Mouse (Mus musculus) stomach, embryonic 14.5 days (tissue): ENCODE measurements around the gene Dctn2. TPM values are rescaled to one million over a fixed set of nuclear protein-coding genes. Genes with fewer than 3 reads are reported as not detected.

ENCODE experiments used
- ATAC-seq: fragments of 200-750 bp; cut with Nextera tagmentation; 2 replicates; pipeline ENCODE4 v1.8.0; 2017; ENCODE audit warnings: low read depth, moderate TSS enrichment; ENCODE audit not compliant: insufficient number of reproducible peaks, insufficient read depth, low FRiP score
- H3K27ac ChIP-seq: fragments of 300-500 bp; sonication (generic); 2 replicates; pipeline ENCODE4 v1.5.1; 2014; ENCODE audit warnings: mild to moderate bottlenecking, low read length, moderate library complexity, mixed read lengths
- H3K27me3 ChIP-seq: fragments of 300-500 bp; sonication (generic); 2 replicates; pipeline ENCODE4 v1.6.1; 2014; ENCODE audit warnings: low read length, control low read depth, mixed read lengths; ENCODE audit not compliant: control insufficient read depth, insufficient read depth
- H3K36me3 ChIP-seq: fragments of 300-500 bp; sonication (generic); 2 replicates; pipeline ENCODE4 v1.6.1; 2014; ENCODE audit warnings: mild to moderate bottlenecking, control low read depth, low read length, moderate library complexity, mixed read lengths; ENCODE audit not compliant: control insufficient read depth, insufficient read depth
- H3K4me1 ChIP-seq: fragments of 300-500 bp; sonication (generic); 2 replicates; pipeline ENCODE4 v1.6.1; 2014; ENCODE audit warnings: low read length, control low read depth, mixed read lengths; ENCODE audit not compliant: control insufficient read depth, insufficient read depth
- H3K4me2 ChIP-seq: fragments of 300-500 bp; sonication (generic); replicated peaks from 2 replicates; pipeline ENCODE4 v1.6.1; 2014; ENCODE audit warnings: low read depth, low read length, control low read depth
- H3K4me3 ChIP-seq: fragments of 300-500 bp; sonication (generic); 2 replicates; pipeline ENCODE4 v1.5.1; 2014; ENCODE audit warnings: low read depth, low read length, control low read depth
- H3K9ac ChIP-seq: fragments of 300-500 bp; sonication (generic); replicated peaks from 2 replicates; pipeline ENCODE4 v1.6.1; 2014; ENCODE audit warnings: low read depth, mild to moderate bottlenecking, control low read depth, low read length, moderate library complexity, mixed read lengths
- H3K9me3 ChIP-seq: fragments of 300-500 bp; sonication (generic); 2 replicates; pipeline ENCODE4 v1.6.1; 2016; ENCODE audit warnings: low read depth, low read length, control low read depth; ENCODE audit not compliant: control insufficient read depth
- WGBS: fragments of 180-500 bp; shearing (Covaris S2); extraction: QIAGEN DNeasy Blood & Tissue Kit; methylation state at CpG from one replicate; pipeline ENCODE4 v1.1.7; 2014; 5-methylcytosine and 5-hydroxymethylcytosine counted together
- polyA plus RNA-seq: library from polyadenylated mRNA; unstranded; fragments of >200 nt; fragmentation: Nextera tagmentation; extraction: Ambion mirVana; gene quantifications from 2 replicates; pipeline ENCODE4 v1.2.1, GENCODE M21; 2014

Dctn2 gene
- polyA plus RNA-seq, 1 experiment from 2014 or later = 177 TPM

GRCm38 (mm10) chr10:127319969-127320368 lies 53.8 kb downstream of the Dctn2 start:
- H3K4me3 ChIP-seq = no peak overlapping the region
- ATAC-seq = no peak
- no peaks in the 10 kb centered on the region for H3K4me1 ChIP-seq
- no peaks in the 10 kb centered on the region for H3K9me3 ChIP-seq
- no peak overlapping the region for H3K27ac ChIP-seq
- H3K9ac ChIP-seq = no peak overlapping the region
- no peaks in the 10 kb centered on the region for H3K36me3 ChIP-seq
- 0 out of 2 replicates have a peak, but pooled peaks cover 2% of the 10 kb centered on the region for H3K27me3 ChIP-seq
- 73% methylated on average over 7 of the region's 7 CpGs for WGBS
- H3K4me2 ChIP-seq = no peak overlapping the region

GRCm38 (mm10) chr10:127321621-127322020 lies 55.5 kb downstream of the Dctn2 start, which contains the start of gene Arhgap9:
Arhgap9 (plus strand) TSS chr10:127321964.
- whole genome bisulfite sequencing = 73% methylated on average over 3 of the region's 3 CpGs
- Histone ChIP-seq H3K27me3 (0 out of 2 replicates have a peak, but pooled peaks cover 11% of the 10 kb centered on the region), H3K9me3 (no peaks in the 10 kb centered on the region), H3K27ac (no peak within 1 kb of the TSS), H3K36me3 (no peaks in the 10 kb centered on the region), H3K9ac (no peak within 1 kb of the TSS), H3K4me2 (no peak within 1 kb of the TSS), H3K4me1 (peaks cover 11% of the 10 kb centered on the region; the same call in 1 of the 2 replicates), H3K4me3 (no peak within 1 kb of the TSS)
- ATAC-seq = no peak

GRCm38 (mm10) chr10:127322178-127322577 lies 56.0 kb downstream of the Dctn2 start:
- no peak overlapping the region for H3K9ac ChIP-seq
- 0 out of 2 replicates have a peak, but pooled peaks cover 12% of the 10 kb centered on the region for H3K27me3 ChIP-seq
- no peak overlapping the region for H3K27ac ChIP-seq
- no peak overlapping the region for H3K4me3 ChIP-seq
- H3K4me2 ChIP-seq = no peak overlapping the region
- H3K4me1 ChIP-seq = peaks cover 14% of the 10 kb centered on the region; the same call in 1 of the 2 replicates
- H3K9me3 ChIP-seq = 0 out of 2 replicates have a peak, but pooled peaks cover 2% of the 10 kb centered on the region
- WGBS = 55% methylated on average over 13 of the region's 13 CpGs
- no peaks in the 10 kb centered on the region for H3K36me3 ChIP-seq
- no peak for ATAC-seq

GRCm38 (mm10) chr10:127322669-127323068 lies 56.5 kb downstream of the Dctn2 start:
- Histone ChIP-seq H3K27me3 (0 out of 2 replicates have a peak, but pooled peaks cover 17% of the 10 kb centered on the region), H3K4me2 (no peak overlapping the region), H3K4me1 (peaks cover 14% of the 10 kb centered on the region; the same call in 1 of the 2 replicates), H3K27ac (no peak overlapping the region), H3K4me3 (no peak overlapping the region), H3K36me3 (no peaks in the 10 kb centered on the region), H3K9ac (no peak overlapping the region), H3K9me3 (0 out of 2 replicates have a peak, but pooled peaks cover 3% of the 10 kb centered on the region)
- no peak for ATAC-seq
- 71% methylated on average over 4 of the region's 4 CpGs for WGBS

GRCm38 (mm10) chr10:127323131-127323855 lies 57.1 kb downstream of the Dctn2 start:
- Histone ChIP-seq H3K4me2 (no peak overlapping the region), H3K4me3 (no peak overlapping the region), H3K9me3 (0 out of 2 replicates have a peak, but pooled peaks cover 3% of the 10 kb centered on the region), H3K36me3 (no peaks in the 10 kb centered on the region), H3K27me3 (0 out of 2 replicates have a peak, but pooled peaks cover 22% of the 10 kb centered on the region), H3K9ac (no peak overlapping the region), H3K4me1 (peaks cover 14% of the 10 kb centered on the region; the same call in 1 of the 2 replicates), H3K27ac (no peak overlapping the region)
- WGBS = 74% methylated on average over 17 of the region's 17 CpGs
- no peak for ATAC-seq

GRCm38 (mm10) chr10:127324495-127324894 lies 58.3 kb downstream of the Dctn2 start:
- ATAC-seq = no peak
- H3K9ac ChIP-seq = no peak overlapping the region
- H3K4me2 ChIP-seq = no peak overlapping the region
- no peaks in the 10 kb centered on the region for H3K36me3 ChIP-seq
- no peak overlapping the region for H3K27ac ChIP-seq
- H3K4me3 ChIP-seq = no peak overlapping the region
- H3K4me1 ChIP-seq = peaks cover 14% of the 10 kb centered on the region; the same call in 1 of the 2 replicates
- H3K9me3 ChIP-seq = 0 out of 2 replicates have a peak, but pooled peaks cover 3% of the 10 kb centered on the region
- H3K27me3 ChIP-seq = 0 out of 2 replicates have a peak, but pooled peaks cover 22% of the 10 kb centered on the region
- 14% methylated on average over 7 of the region's 7 CpGs for WGBS

GRCm38 (mm10) chr10:127325454-127326016 lies 59.4 kb downstream of the Dctn2 start:
- Histone ChIP-seq H3K4me1 (peaks cover 14% of the 10 kb centered on the region; the same call in 1 of the 2 replicates), H3K4me3 (peak overlapping the region; percentile 48; the same call in 1 of the 2 replicates), H3K9ac (no peak overlapping the region), H3K27ac (no peak overlapping the region), H3K4me2 (peak overlapping the region; percentile 96), H3K9me3 (0 out of 2 replicates have a peak, but pooled peaks cover 3% of the 10 kb centered on the region), H3K27me3 (0 out of 2 replicates have a peak, but pooled peaks cover 22% of the 10 kb centered on the region), H3K36me3 (no peaks in the 10 kb centered on the region; the same call in 1 of the 2 replicates)
- no peak for ATAC-seq
- WGBS = 36% methylated on average over 14 of the region's 14 CpGs

- no peak overlapping the region for H3K27ac ChIP-seq
- WGBS = 1% methylated on average over 51 of the region's 54 CpGs
- 0 out of 2 replicates have a peak, but pooled peaks cover 3% of the 10 kb centered on the region for H3K9me3 ChIP-seq
- H3K27me3 ChIP-seq = 0 out of 2 replicates have a peak, but pooled peaks cover 22% of the 10 kb centered on the region
- peak overlapping the region; percentile 96 for H3K4me2 ChIP-seq
- peak overlapping the region; percentile 48 for H3K4me3 ChIP-seq
- H3K9ac ChIP-seq = peak overlapping the region; percentile 36
- no peak for ATAC-seq
- peaks cover 6% of the 10 kb centered on the region; the same call in 1 of the 2 replicates for H3K36me3 ChIP-seq
- H3K4me1 ChIP-seq = peaks cover 14% of the 10 kb centered on the region; the same call in 1 of the 2 replicates
These were observed 60.0 kb downstream of the Dctn2 start for GRCm38 (mm10) chr10:127326017-127326801.
